Mouse (Mus musculus) spleen, postnatal 36 days (tissue): ENCODE results near the gene Endou.

ENCODE experiments used
- DNase-seq, 2 experiments: peaks; one replicate each; pipeline ENCODE4 v3.0.0; 2022; ENCODE audit warnings: low spot score in 2 of 2, mixed read lengths in 1 of 2

Gene Endou

GRCm38 (mm10) chr15:97727520-97727919, 3.6 kb downstream of the Endou start:
- no peak for DNase-seq

- no peak for DNase-seq
These were observed 4.1 kb downstream of the Endou start for GRCm38 (mm10) chr15:97727048-97727447.

- DNase-seq, result no peak
These were observed 4.8 kb downstream of the Endou start for GRCm38 (mm10) chr15:97726310-97726709.

- no peak for DNase-seq
These were observed 5.8 kb downstream of the Endou start for GRCm38 (mm10) chr15:97725198-97725785.

- DNase-seq, result no peak
These were observed 6.6 kb downstream of the Endou start for GRCm38 (mm10) chr15:97724346-97725197.

- no peak for DNase-seq
These were observed 7.4 kb downstream of the Endou start for GRCm38 (mm10) chr15:97723536-97724345.

GRCm38 (mm10) chr15:97721008-97721701, 10.0 kb downstream of the Endou start:
- DNase-seq, result peak; percentile 53 to 54

GRCm38 (mm10) chr15:97720026-97720675, 11.0 kb downstream of the Endou start:
- DNase-seq, result no peak

- DNase-seq, result no peak
These were observed 11.6 kb downstream of the Endou start for GRCm38 (mm10) chr15:97719494-97719893.

GRCm38 (mm10) chr15:97718535-97719155, 12.5 kb downstream of the Endou start:
- no peak for DNase-seq

GRCm38 (mm10) chr15:97717861-97718534, 13.1 kb downstream of the Endou start:
- peak; percentile 64 to 69 for DNase-seq

GRCm38 (mm10) chr15:97716782-97717181, 14.4 kb downstream of the Endou start:
- no peak for DNase-seq

- DNase-seq, result no peak
These were observed 15.4 kb downstream of the Endou start for GRCm38 (mm10) chr15:97715734-97716133.

GRCm38 (mm10) chr15:97715083-97715482, 16.1 kb downstream of the Endou start:
- no peak for DNase-seq

GRCm38 (mm10) chr15:97712546-97712945, 18.6 kb downstream of the Endou start:
- DNase-seq, result no peak

- no peak for DNase-seq
These were observed 20.2 kb downstream of the Endou start for GRCm38 (mm10) chr15:97710906-97711305.

- DNase-seq, result peak; percentile 83 to 85
These were observed 25.7 kb downstream of the Endou start, which contains the start of gene Rpap3 for GRCm38 (mm10) chr15:97705211-97706050. Gene Rpap3 (minus strand): TSS chr15:97705825.

GRCm38 (mm10) chr15:97696616-97697015, 34.5 kb downstream of the Endou start:
- no peak for DNase-seq

GRCm38 (mm10) chr15:97693411-97693810, 37.7 kb downstream of the Endou start:
- DNase-seq, result no peak
